Mouse (Mus musculus): ENCODE results near the gene Amph.
"Not testable (repeated sequence)": the region's sequence is repeated elsewhere in the genome, so short reads cannot be mapped to it uniquely, and the experiment has no call there.

The Amph gene

GRCm38 (mm10) chr13:18948171-18949028, at the start of gene Amph:
Amph (plus strand) TSS chr13:18948205.
- TF ChIP-seq NANOG (IDR thresholded peaks at IDR 0.05; ENCODE audit: borderline replicate concordance, low read length) (no peak), CTCF (conservative IDR thresholded peaks at IDR 0.05; ENCODE audit: low read length) (0 out of 2 replicates have a peak, but pooled peaks have one; percentile 10)
- peak within 1 kb of the TSS; percentile 95 for H3K4me3 ChIP-seq (replicated peaks; ENCODE audit: low read length)
- H3K9me3 ChIP-seq (ENCODE audit: low read length): no peaks in the 10 kb centered on the region
- peaks cover 15% of the 10 kb centered on the region for H3K4me1 ChIP-seq (replicated peaks; ENCODE audit: low read depth, low read length)
- peaks cover 36% of the 10 kb centered on the region for H3K27me3 ChIP-seq (ENCODE audit: insufficient read depth, low read length)
- H3K36me3 ChIP-seq (ENCODE audit: insufficient read depth, low read length): no peaks in the 10 kb centered on the region

GRCm38 (mm10) chr13:18903623-18904022, 44.4 kb upstream of the Amph start:
- TF ChIP-seq CTCF (conservative IDR thresholded peaks at IDR 0.05; ENCODE audit: low read length): no peak
- TF ChIP-seq POU5F1 (IDR thresholded peaks at IDR 0.05; ENCODE audit: borderline replicate concordance, low read length): no peak
- TF ChIP-seq NANOG (IDR thresholded peaks at IDR 0.05; ENCODE audit: borderline replicate concordance, low read length): no peak
- Histone ChIP-seq H3K27me3 (ENCODE audit: insufficient read depth, low read length) (no peaks in the 10 kb centered on the region), H3K36me3 (ENCODE audit: insufficient read depth, low read length) (no peaks in the 10 kb centered on the region), H3K4me3 (replicated peaks; ENCODE audit: low read length) (no peak overlapping the region), H3K9me3 (ENCODE audit: low read length) (no peaks in the 10 kb centered on the region), H3K4me1 (replicated peaks; ENCODE audit: low read depth, low read length) (no peaks in the 10 kb centered on the region)

- H3K9me3 ChIP-seq (ENCODE audit: low read length): no peaks in the 10 kb centered on the region
- H3K4me3 ChIP-seq (replicated peaks; ENCODE audit: low read length): no peak overlapping the region
- H3K4me1 ChIP-seq (replicated peaks; ENCODE audit: low read depth, low read length): no peaks in the 10 kb centered on the region
- TF ChIP-seq NANOG (IDR thresholded peaks at IDR 0.05; ENCODE audit: borderline replicate concordance, low read length) (no peak), CTCF (conservative IDR thresholded peaks at IDR 0.05; ENCODE audit: low read length) (no peak), POU5F1 (IDR thresholded peaks at IDR 0.05; ENCODE audit: borderline replicate concordance, low read length) (no peak)
- H3K36me3 ChIP-seq (ENCODE audit: insufficient read depth, low read length): no peaks in the 10 kb centered on the region
- no peaks in the 10 kb centered on the region for H3K27me3 ChIP-seq (ENCODE audit: insufficient read depth, low read length)
These were observed 33.2 kb upstream of the Amph start for GRCm38 (mm10) chr13:18914774-18915173.

GRCm38 (mm10) chr13:18933191-18933590, 14.8 kb upstream of the Amph start:
- not testable (repeated sequence) for H3K36me3 ChIP-seq (ENCODE audit: insufficient read depth, low read length); H3K4me1 ChIP-seq (replicated peaks; ENCODE audit: low read depth, low read length); H3K27me3 ChIP-seq (ENCODE audit: insufficient read depth, low read length); H3K9me3 ChIP-seq (ENCODE audit: low read length); H3K4me3 ChIP-seq (replicated peaks; ENCODE audit: low read length)

DNA sequence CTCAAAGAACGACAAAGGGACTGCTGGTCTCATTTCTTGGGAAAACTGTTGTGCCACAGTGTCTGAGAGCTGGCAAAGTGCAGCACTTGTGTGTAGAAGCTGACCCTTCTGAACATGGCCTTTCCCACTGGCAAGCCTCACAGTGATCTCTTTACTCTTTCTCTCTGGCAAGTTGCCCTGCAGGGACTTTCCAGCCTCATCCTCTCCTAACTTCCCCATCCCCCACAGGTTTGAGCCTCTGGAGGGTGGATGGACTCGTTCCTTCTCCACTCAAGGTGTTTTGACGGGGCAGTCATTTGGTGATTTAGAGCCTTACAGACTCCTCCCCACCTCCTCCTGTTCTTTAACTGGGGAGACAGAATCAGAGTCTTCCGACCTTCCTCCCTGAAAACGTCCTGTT, 319 bp upstream of the Amph start:
- TF ChIP-seq POU5F1 (IDR thresholded peaks at IDR 0.05; ENCODE audit: borderline replicate concordance, low read length) (no peak), CTCF (conservative IDR thresholded peaks at IDR 0.05; ENCODE audit: low read length) (no peak), NANOG (IDR thresholded peaks at IDR 0.05; ENCODE audit: borderline replicate concordance, low read length) (no peak)
- Histone ChIP-seq H3K9me3 (ENCODE audit: low read length) (no peaks in the 10 kb centered on the region), H3K4me3 (replicated peaks; ENCODE audit: low read length) (peak overlapping the region; percentile 95), H3K4me1 (replicated peaks; ENCODE audit: low read depth, low read length) (peaks cover 15% of the 10 kb centered on the region), H3K36me3 (ENCODE audit: insufficient read depth, low read length) (no peaks in the 10 kb centered on the region), H3K27me3 (ENCODE audit: insufficient read depth, low read length) (peaks cover 36% of the 10 kb centered on the region)

DNA sequence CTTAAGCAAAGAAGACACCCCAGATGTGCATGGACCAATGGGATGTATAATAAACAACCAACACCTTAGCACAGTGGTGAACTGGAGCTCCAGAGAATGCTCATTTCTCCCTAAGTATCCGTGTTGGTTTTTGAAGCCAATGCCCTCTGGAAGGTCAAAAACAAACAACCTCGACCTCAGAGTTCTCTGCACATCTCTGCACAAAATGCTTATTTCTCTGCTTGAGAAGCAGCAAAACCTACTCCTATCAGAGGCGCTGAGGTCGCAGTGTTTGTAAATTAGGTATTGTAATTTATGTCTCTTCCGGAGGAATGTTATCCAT, 985 bp downstream of the Amph start:
- TF ChIP-seq NANOG (IDR thresholded peaks at IDR 0.05; ENCODE audit: borderline replicate concordance, low read length) (no peak), POU5F1 (IDR thresholded peaks at IDR 0.05; ENCODE audit: borderline replicate concordance, low read length) (no peak), CTCF (conservative IDR thresholded peaks at IDR 0.05; ENCODE audit: low read length) (no peak)
- Histone ChIP-seq H3K27me3 (ENCODE audit: insufficient read depth, low read length) (peaks cover 36% of the 10 kb centered on the region), H3K4me1 (replicated peaks; ENCODE audit: low read depth, low read length) (peaks cover 21% of the 10 kb centered on the region), H3K36me3 (ENCODE audit: insufficient read depth, low read length) (no peaks in the 10 kb centered on the region), H3K4me3 (replicated peaks; ENCODE audit: low read length) (peak overlapping the region; percentile 95), H3K9me3 (ENCODE audit: low read length) (no peaks in the 10 kb centered on the region)

DNA sequence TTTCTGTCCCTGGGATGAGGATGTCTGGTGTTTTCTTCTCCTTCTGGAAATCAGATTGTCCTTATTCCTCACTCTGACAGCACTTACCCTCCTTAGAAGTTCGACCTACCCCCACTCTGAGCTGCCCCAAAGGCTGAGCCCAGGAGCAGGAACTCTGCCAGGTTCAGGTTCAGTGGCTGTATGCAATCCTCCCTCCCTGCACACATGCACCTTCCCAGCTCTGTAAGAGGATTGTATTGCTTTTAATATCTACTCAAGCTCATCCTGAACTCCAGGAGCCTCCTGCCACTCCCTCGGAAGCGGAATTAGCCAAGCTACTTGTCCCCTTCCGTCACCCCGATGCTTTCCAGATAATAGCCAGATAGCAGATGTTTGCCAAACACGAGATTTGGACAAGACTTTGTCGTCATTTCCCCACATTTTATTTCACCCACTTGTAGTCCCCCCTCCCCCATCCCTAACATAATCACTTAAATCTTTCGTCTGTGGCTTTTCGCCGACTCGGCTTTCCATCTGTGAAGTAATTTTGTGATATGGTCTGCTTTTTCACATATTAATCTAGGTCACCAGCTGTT, 1.7 kb downstream of the Amph start:
- Histone ChIP-seq H3K4me1 (replicated peaks; ENCODE audit: low read depth, low read length) (peaks cover 22% of the 10 kb centered on the region), H3K27me3 (ENCODE audit: insufficient read depth, low read length) (peaks cover 36% of the 10 kb centered on the region), H3K9me3 (ENCODE audit: low read length) (no peaks in the 10 kb centered on the region), H3K4me3 (replicated peaks; ENCODE audit: low read length) (no peak overlapping the region), H3K36me3 (ENCODE audit: insufficient read depth, low read length) (no peaks in the 10 kb centered on the region)
- TF ChIP-seq NANOG (IDR thresholded peaks at IDR 0.05; ENCODE audit: borderline replicate concordance, low read length) (no peak), POU5F1 (IDR thresholded peaks at IDR 0.05; ENCODE audit: borderline replicate concordance, low read length) (no peak)

DNA sequence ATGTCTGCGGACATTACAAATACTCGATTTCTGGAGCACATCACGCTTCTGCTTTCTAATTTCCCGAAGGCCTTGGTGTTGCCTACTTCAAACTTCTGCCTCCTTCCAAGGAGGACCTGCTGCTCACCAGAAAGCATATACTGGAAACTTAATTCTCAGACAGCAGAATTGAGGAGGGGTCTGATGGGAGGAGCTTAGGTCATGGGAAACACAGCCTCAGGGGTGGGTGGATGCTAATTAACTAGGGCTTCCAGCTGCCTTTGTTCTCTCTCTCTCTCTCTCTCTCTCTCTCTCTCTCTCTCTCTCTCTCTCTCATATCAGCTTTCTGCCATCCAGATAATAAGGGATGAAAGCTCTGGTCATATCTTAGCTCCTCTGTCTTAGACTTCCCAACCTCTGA, 5.6 kb downstream of the Amph start:
- no peak for TF ChIP-seq CTCF (conservative IDR thresholded peaks at IDR 0.05; ENCODE audit: low read length)
- Histone ChIP-seq H3K4me3 (replicated peaks; ENCODE audit: low read length) (no peak overlapping the region), H3K36me3 (ENCODE audit: insufficient read depth, low read length) (no peaks in the 10 kb centered on the region), H3K9me3 (ENCODE audit: low read length) (no peaks in the 10 kb centered on the region), H3K4me1 (replicated peaks; ENCODE audit: low read depth, low read length) (peaks cover 16% of the 10 kb centered on the region), H3K27me3 (ENCODE audit: insufficient read depth, low read length) (peaks cover 20% of the 10 kb centered on the region)

Measured in E14TG2a.4 (cell line).